Mouse (Mus musculus): Measurements from ENCODE around the gene Sgcb.

DNA sequence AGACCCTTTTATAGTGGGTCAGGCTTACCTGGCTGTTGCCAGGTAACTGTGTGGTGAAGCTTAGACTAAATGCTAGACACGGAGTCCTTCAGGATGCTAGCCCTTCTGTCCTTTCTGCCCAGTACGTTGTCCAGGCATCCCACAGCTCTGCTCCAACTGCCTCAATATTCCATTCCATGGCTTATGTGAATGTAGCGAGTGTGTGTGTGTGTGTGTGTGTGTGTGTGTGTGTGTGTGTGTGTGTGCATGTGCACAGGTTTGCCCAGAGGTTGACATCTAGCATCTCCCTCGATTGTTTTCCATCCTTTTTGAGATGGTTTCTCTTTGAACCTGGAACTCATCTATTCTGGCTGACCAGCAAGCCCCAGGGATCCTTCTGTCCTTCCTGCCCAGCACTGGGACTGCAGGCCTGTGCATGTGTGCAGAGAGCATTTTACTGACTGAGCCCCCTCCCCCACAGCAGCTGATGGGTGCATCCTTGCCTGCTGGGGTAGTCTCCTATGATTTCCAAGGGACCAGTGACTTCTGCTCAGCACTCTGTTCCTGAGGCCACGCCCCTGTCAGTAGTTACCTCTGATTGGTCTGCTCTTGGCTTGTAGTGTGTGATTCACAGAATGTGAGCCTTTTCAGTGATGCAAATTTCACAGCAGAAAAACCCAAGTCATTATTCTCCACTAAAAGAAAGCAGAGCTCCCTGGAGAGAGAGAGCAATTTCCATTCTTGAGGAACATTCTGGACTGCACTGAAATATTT, 48.5 kb downstream of the Sgcb start:
- TF ChIP-seq CTCF (IDR thresholded peaks at IDR 0.05; ENCODE audit: extremely low read depth, insufficient read depth, low read length), result no peak
- TF ChIP-seq POLR2A (IDR thresholded peaks at IDR 0.05; ENCODE audit: extremely low read depth, insufficient read depth, low read length), result no peak
